Mouse (Mus musculus): ENCODE data around the gene Efemp2. TPM values are rescaled to one million over a fixed set of nuclear protein-coding genes. Genes with fewer than 3 reads are reported as not detected.

Gene Efemp2
- polyA plus RNA-seq, 1 experiment from 2014 or later, result 91.8 TPM

GRCm38 (mm10) chr19:5529325-5530137 is 55.8 kb downstream of the Efemp2 start:
- WGBS, result 13% methylated on average over 20 of the region's 20 CpGs
- peak overlapping the region; percentile 72 for H3K27ac ChIP-seq (ENCODE audit: low read length)
- H3K27me3 ChIP-seq (replicated peaks; ENCODE audit: insufficient read depth, low read length), result no peaks in the 10 kb centered on the region
- no peaks in the 10 kb centered on the region for H3K9me3 ChIP-seq (ENCODE audit: low read length)
- H3K4me2 ChIP-seq (replicated peaks; ENCODE audit: low read depth, low read length), result peak overlapping the region; percentile 56
- ATAC-seq (peak; percentile 99), DNase-seq (ENCODE audit: low spot score) (peak; percentile 98)
- H3K36me3 ChIP-seq (ENCODE audit: insufficient read depth, low read length), result no peaks in the 10 kb centered on the region
- H3K9ac ChIP-seq (replicated peaks; ENCODE audit: low read depth), result no peak overlapping the region
- peak overlapping the region; percentile 29 for H3K4me3 ChIP-seq (ENCODE audit: low read depth, low read length)
- TF ChIP-seq CTCF (IDR thresholded peaks at IDR 0.05), result peak; percentile 99
- peak; percentile 33; the same call in 1 of the 2 replicates for TF ChIP-seq EP300 (IDR thresholded peaks at IDR 0.05)
- no peaks in the 10 kb centered on the region for H3K4me1 ChIP-seq (ENCODE audit: insufficient read depth, low read depth, low read length)

DNA sequence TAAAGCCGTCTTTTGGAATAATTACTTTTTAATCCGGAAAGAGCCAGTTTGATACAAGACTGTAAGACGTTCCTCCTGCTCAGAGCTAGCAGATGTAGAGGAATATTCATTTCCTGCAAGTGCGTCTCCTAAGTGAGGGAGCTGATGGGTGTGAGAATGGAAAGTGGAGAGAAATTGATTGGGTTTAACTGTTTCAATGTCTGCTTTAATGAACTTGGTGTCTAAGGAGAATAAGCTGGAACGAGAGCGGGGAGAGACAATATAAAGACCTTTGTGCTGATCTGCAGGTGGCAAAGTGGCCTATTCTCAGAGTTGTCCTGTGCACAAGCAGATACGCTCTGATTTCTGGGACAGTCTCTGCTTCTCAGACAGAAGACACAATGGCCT is 56.4 kb downstream of the Efemp2 start:
- no peak overlapping the region for H3K9ac ChIP-seq (replicated peaks; ENCODE audit: low read depth)
- H3K4me3 ChIP-seq (ENCODE audit: low read depth, low read length), result peak overlapping the region; percentile 29; the same call in 1 of the 2 replicates
- peak overlapping the region; percentile 56 for H3K4me2 ChIP-seq (replicated peaks; ENCODE audit: low read depth, low read length)
- no peak for TF ChIP-seq CTCF (IDR thresholded peaks at IDR 0.05)
- no peak for TF ChIP-seq EP300 (IDR thresholded peaks at IDR 0.05)
- no peaks in the 10 kb centered on the region for H3K4me1 ChIP-seq (ENCODE audit: insufficient read depth, low read depth, low read length)
- no peaks in the 10 kb centered on the region for H3K27me3 ChIP-seq (replicated peaks; ENCODE audit: insufficient read depth, low read length)
- no peak overlapping the region for H3K27ac ChIP-seq (ENCODE audit: low read length)
- DNase-seq (ENCODE audit: low spot score) (no peak), ATAC-seq (no peak)
- H3K9me3 ChIP-seq (ENCODE audit: low read length), result no peaks in the 10 kb centered on the region
- no peaks in the 10 kb centered on the region for H3K36me3 ChIP-seq (ENCODE audit: insufficient read depth, low read length)
- WGBS, result 42% methylated on average over 7 of the region's 7 CpGs

Other genes with a start within 250 kb of the Efemp2 start
- gene Pacs1, start 200.8 kb upstream of the Efemp2 start, polyA plus RNA-seq (2015; fragmentation: Nextera tagmentation; extraction: Ambion mirVana), result 9.3 and 10.4 TPM in 2 replicates
- gene Sf3b2, start 178.5 kb upstream of the Efemp2 start, polyA plus RNA-seq (2015; fragmentation: Nextera tagmentation; extraction: Ambion mirVana), result 200 TPM in 2 replicates
- gene Gal3st3, start 175.6 kb upstream of the Efemp2 start, polyA plus RNA-seq (2015; fragmentation: Nextera tagmentation; extraction: Ambion mirVana), result 0.55 and 0.57 TPM in 2 replicates
- not detected in 2 replicates for gene Catsper1, start 138.2 kb upstream of the Efemp2 start, polyA plus RNA-seq (2015; fragmentation: Nextera tagmentation; extraction: Ambion mirVana)
- gene Cst6, start 124.4 kb upstream of the Efemp2 start, polyA plus RNA-seq (2015; fragmentation: Nextera tagmentation; extraction: Ambion mirVana), result 0.65 and 1.4 TPM in 2 replicates
- 21.5 and 25.4 TPM in 2 replicates for gene Eif1ad, start 107.2 kb upstream of the Efemp2 start, polyA plus RNA-seq (2015; fragmentation: Nextera tagmentation; extraction: Ambion mirVana)
- gene Banf1, start 106.8 kb upstream of the Efemp2 start, polyA plus RNA-seq (2015; fragmentation: Nextera tagmentation; extraction: Ambion mirVana), result 182 and 191 TPM in 2 replicates
- 35.2 and 43.5 TPM in 2 replicates for gene Sart1, start 85.3 kb upstream of the Efemp2 start, polyA plus RNA-seq (2015; fragmentation: Nextera tagmentation; extraction: Ambion mirVana)
- 1.1 TPM in 2 replicates for gene Tsga10ip, start 71.4 kb upstream of the Efemp2 start, polyA plus RNA-seq (2015; fragmentation: Nextera tagmentation; extraction: Ambion mirVana)
- gene Drap1, start 49.0 kb upstream of the Efemp2 start, polyA plus RNA-seq (2015; fragmentation: Nextera tagmentation; extraction: Ambion mirVana), result 352 and 379 TPM in 2 replicates
- gene AI837181, start 48.8 kb upstream of the Efemp2 start, polyA plus RNA-seq (2015; fragmentation: Nextera tagmentation; extraction: Ambion mirVana), result 61.7 and 63.6 TPM in 2 replicates
- 0.31 TPM in 1 of 2 replicates, not detected in the other for gene Fosl1, start 26.4 kb upstream of the Efemp2 start, polyA plus RNA-seq (2015; fragmentation: Nextera tagmentation; extraction: Ambion mirVana)
- gene Ccdc85b, start 16.1 kb upstream of the Efemp2 start, polyA plus RNA-seq (2015; fragmentation: Nextera tagmentation; extraction: Ambion mirVana), result 14.4 and 18.0 TPM in 2 replicates
- gene Fibp, start 13.3 kb upstream of the Efemp2 start, polyA plus RNA-seq (2015; fragmentation: Nextera tagmentation; extraction: Ambion mirVana), result 133 and 135 TPM in 2 replicates
- gene Ctsw, start 5.4 kb upstream of the Efemp2 start, polyA plus RNA-seq (2015; fragmentation: Nextera tagmentation; extraction: Ambion mirVana), result 2.6 and 2.8 TPM in 2 replicates
- 46.7 and 50.2 TPM in 2 replicates for gene Mus81, start 14.4 kb downstream of the Efemp2 start, polyA plus RNA-seq (2015; fragmentation: Nextera tagmentation; extraction: Ambion mirVana)
- gene Cfl1, start 16.5 kb downstream of the Efemp2 start, polyA plus RNA-seq (2015; fragmentation: Nextera tagmentation; extraction: Ambion mirVana), result 1,591 and 1,653 TPM in 2 replicates
- not detected in 2 replicates for gene 1700020D05Rik, start 29.8 kb downstream of the Efemp2 start, polyA plus RNA-seq (2015; fragmentation: Nextera tagmentation; extraction: Ambion mirVana)
- gene Snx32, start 36.6 kb downstream of the Efemp2 start, polyA plus RNA-seq (2015; fragmentation: Nextera tagmentation; extraction: Ambion mirVana), result 3.6 and 3.7 TPM in 2 replicates
- 2.1 and 2.2 TPM in 2 replicates for gene Ovol1, start 86.7 kb downstream of the Efemp2 start, polyA plus RNA-seq (2015; fragmentation: Nextera tagmentation; extraction: Ambion mirVana)
- gene Ap5b1, start 94.1 kb downstream of the Efemp2 start, polyA plus RNA-seq (2015; fragmentation: Nextera tagmentation; extraction: Ambion mirVana), result 3.9 and 4.3 TPM in 2 replicates
- 59.6 and 68.5 TPM in 2 replicates for gene Rnaseh2c, start 127.9 kb downstream of the Efemp2 start, polyA plus RNA-seq (2015; fragmentation: Nextera tagmentation; extraction: Ambion mirVana)
- 51.1 and 51.9 TPM in 2 replicates for gene Kat5, start 136.3 kb downstream of the Efemp2 start, polyA plus RNA-seq (2015; fragmentation: Nextera tagmentation; extraction: Ambion mirVana)
- gene Rela, start 163.5 kb downstream of the Efemp2 start, polyA plus RNA-seq (2015; fragmentation: Nextera tagmentation; extraction: Ambion mirVana), result 50.1 and 51.5 TPM in 2 replicates
- 32.6 and 38.2 TPM in 2 replicates for gene Sipa1, start 189.8 kb downstream of the Efemp2 start, polyA plus RNA-seq (2015; fragmentation: Nextera tagmentation; extraction: Ambion mirVana)
- 36.8 and 36.9 TPM in 2 replicates for gene Map3k11, start 214.8 kb downstream of the Efemp2 start, polyA plus RNA-seq (2015; fragmentation: Nextera tagmentation; extraction: Ambion mirVana)
- 11.3 and 12.9 TPM in 2 replicates for gene Pcnx3, start 215.0 kb downstream of the Efemp2 start, polyA plus RNA-seq (2015; fragmentation: Nextera tagmentation; extraction: Ambion mirVana)
- 0.87 and 1.3 TPM in 2 replicates for gene Kcnk7, start 230.4 kb downstream of the Efemp2 start, polyA plus RNA-seq (2015; fragmentation: Nextera tagmentation; extraction: Ambion mirVana)

All from lung, postnatal 0 days (tissue).